Mouse (Mus musculus) G1E (cell line): ENCODE data around the gene Myh4.

ENCODE experiments used
- CTCF ChIP-seq: IDR thresholded peaks from 2 replicates; pipeline ENCODE4 v1.5.1; 2012; ENCODE audit warnings: low read depth, low read length, inconsistent platforms, mixed read lengths
- GATA1 ChIP-seq: IDR thresholded peaks from 2 replicates; pipeline ENCODE4 v1.6.1; 2012; ENCODE audit warnings: borderline replicate concordance, low read length, inconsistent platforms, mixed read lengths

GRCm38 (mm10) chr11:67257048-67257447 lies 19.2 kb downstream of the Myh4 start:
- TF ChIP-seq CTCF: no peak
- TF ChIP-seq GATA1: no peak
